In genomic region chr11:20455865-20456648, GRCm38 (mm10) we compare ENCODE assay signal across 8 mouse cellular contexts.
DNase-seq lines count a peak whose midpoint lies in the region; ATAC-seq and TF ChIP-seq lines count a peak whose summit lies in the region.

No protein-coding gene starts in this region.

- peak overlapping the region; percentile 56 for H3K9ac ChIP-seq in ES-Bruce4 (ENCODE audit: low read depth, poor library complexity, severe bottlenecking)
- peak overlapping the region; percentile 48 for H3K9ac ChIP-seq in intestine, embryonic 14.5 days (ENCODE audit: low read length)
- H3K9ac ChIP-seq in lung, postnatal 0 days (replicated peaks; ENCODE audit: low read depth) = no peak overlapping the region

- no peak for TF ChIP-seq EP300 in ES-Bruce4 (IDR thresholded peaks at IDR 0.05; ENCODE audit: insufficient read depth, low read depth, low read length)
- no peak for TF ChIP-seq EP300 in lung, postnatal 0 days (IDR thresholded peaks at IDR 0.05)

- peak overlapping the region; percentile 99 for H3K4me2 ChIP-seq in intestine, embryonic 14.5 days (ENCODE audit: low read length)
- H3K4me2 ChIP-seq in lung, postnatal 0 days (replicated peaks; ENCODE audit: low read depth, low read length) = peak overlapping the region; percentile 98

- H3K36me3 ChIP-seq in C2C12 (ENCODE audit: control insufficient read depth, insufficient read depth) (no peaks in the 10 kb centered on the region), ES-Bruce4 (ENCODE audit: control insufficient read depth, insufficient read depth, low read length, poor library complexity, severe bottlenecking) (no peaks in the 10 kb centered on the region)
- no peaks in the 10 kb centered on the region for H3K36me3 ChIP-seq in embryonic facial prominence, embryonic 10.5 days (replicated peaks)
- H3K36me3 ChIP-seq in intestine, embryonic 14.5 days (ENCODE audit: control insufficient read depth, insufficient read depth, low read length) = no peaks in the 10 kb centered on the region
- no peaks in the 10 kb centered on the region for H3K36me3 ChIP-seq in lung, postnatal 0 days (ENCODE audit: insufficient read depth, low read length)

- H3K27ac ChIP-seq in ES-Bruce4 (ENCODE audit: insufficient read depth, low read length) = no peak overlapping the region
- H3K27ac ChIP-seq in embryonic facial prominence, embryonic 10.5 days (replicated peaks) = no peak overlapping the region; the same call in 1 of the 2 replicates
- H3K27ac ChIP-seq in intestine, embryonic 14.5 days (ENCODE audit: low read depth) = no peak overlapping the region
- H3K27ac ChIP-seq in lung, postnatal 0 days (ENCODE audit: low read length) = no peak overlapping the region

- H3K79me3 ChIP-seq in C2C12 (ENCODE audit: low read depth) = no peaks in the 10 kb centered on the region

- H3K9me3 ChIP-seq in ES-Bruce4 (replicated peaks; ENCODE audit: control insufficient read depth, insufficient read depth, low read length, poor library complexity, severe bottlenecking) = no peaks in the 10 kb centered on the region
- H3K9me3 ChIP-seq in embryonic facial prominence, embryonic 10.5 days = no peaks in the 10 kb centered on the region
- no peaks in the 10 kb centered on the region for H3K9me3 ChIP-seq in intestine, embryonic 14.5 days (ENCODE audit: control insufficient read depth, low read length)
- no peaks in the 10 kb centered on the region for H3K9me3 ChIP-seq in lung, postnatal 0 days (ENCODE audit: low read length)

- peak overlapping the region; percentile 48 for H3K4me3 ChIP-seq in C2C12 (ENCODE audit: insufficient read depth, poor library complexity, severe bottlenecking)
- H3K4me3 ChIP-seq in ES-Bruce4 (ENCODE audit: low read depth, low read length) = peak overlapping the region; percentile 69
- peak overlapping the region; percentile 68 for H3K4me3 ChIP-seq in embryonic facial prominence, embryonic 10.5 days
- peak overlapping the region; percentile 57 for H3K4me3 ChIP-seq in intestine, embryonic 14.5 days (ENCODE audit: low read depth, low read length)
- peak overlapping the region; percentile 59 for H3K4me3 ChIP-seq in lung, postnatal 0 days (ENCODE audit: low read depth, low read length)

- no peaks in the 10 kb centered on the region for H3K4me1 ChIP-seq in ES-Bruce4 (ENCODE audit: control insufficient read depth, insufficient read depth, low read length)
- peaks cover 25% of the 10 kb centered on the region for H3K4me1 ChIP-seq in embryonic facial prominence, embryonic 10.5 days
- peaks cover 7% of the 10 kb centered on the region; the same call in 1 of the 2 replicates for H3K4me1 ChIP-seq in intestine, embryonic 14.5 days (replicated peaks; ENCODE audit: control insufficient read depth, insufficient read depth, low read length)
- peaks cover 11% of the 10 kb centered on the region for H3K4me1 ChIP-seq in lung, postnatal 0 days (ENCODE audit: insufficient read depth, low read depth, low read length)

- H3K79me2 ChIP-seq in C2C12 (ENCODE audit: control insufficient read depth, insufficient read depth) = no peaks in the 10 kb centered on the region

- no peak overlapping the region for H3ac ChIP-seq in C2C12 (ENCODE audit: control insufficient read depth, insufficient read length, low read depth)

- TF ChIP-seq POLR2A in ES-Bruce4 (IDR thresholded peaks at IDR 0.05; ENCODE audit: insufficient read depth, low read length) = no peak

- TF ChIP-seq CTCF in C2C12 (IDR thresholded peaks at IDR 0.05; ENCODE audit: control insufficient read depth, insufficient read depth, insufficient read length) (no peak), ES-Bruce4 (IDR thresholded peaks at IDR 0.05; ENCODE audit: low read depth, low read length) (no peak)
- TF ChIP-seq CTCF in lung, postnatal 0 days (IDR thresholded peaks at IDR 0.05) = no peak

- WGBS in embryonic facial prominence, embryonic 10.5 days = 3% methylated on average over 19 of the region's 19 CpGs
- WGBS in intestine, embryonic 14.5 days = 3% methylated on average over 19 of the region's 19 CpGs
- 7% methylated on average over 19 of the region's 19 CpGs for WGBS in lung, postnatal 0 days

- H3K27me3 ChIP-seq in C2C12 (ENCODE audit: control insufficient read depth, insufficient read depth, insufficient read length) (no peaks in the 10 kb centered on the region), ES-Bruce4 (ENCODE audit: control insufficient read depth, insufficient read depth, low read length, poor library complexity, severe bottlenecking) (no peaks in the 10 kb centered on the region)
- H3K27me3 ChIP-seq in embryonic facial prominence, embryonic 10.5 days (replicated peaks; ENCODE audit: low read depth, poor library complexity, severe bottlenecking) = peaks cover 27% of the 10 kb centered on the region; the same call in 1 of the 2 replicates
- H3K27me3 ChIP-seq in intestine, embryonic 14.5 days (replicated peaks; ENCODE audit: control insufficient read depth, insufficient read depth, low read length) = no peaks in the 10 kb centered on the region; the same call in 1 of the 2 replicates
- peaks cover 11% of the 10 kb centered on the region; the same call in 1 of the 2 replicates for H3K27me3 ChIP-seq in lung, postnatal 0 days (replicated peaks; ENCODE audit: insufficient read depth, low read length)

- 0 out of 2 replicates have a peak, but pooled peaks have one; percentile 26 for ATAC-seq in intestine, embryonic 14.5 days (replicated peaks; ENCODE audit: low FRiP score, low TSS enrichment, low read depth)
- ATAC-seq in lung, postnatal 0 days = peak; percentile 37

- peak; percentile 69 for DNase-seq in embryonic facial prominence, embryonic 10.5 days (ENCODE audit: low spot score)
- DNase-seq in intestine, embryonic 14.5 days (ENCODE audit: low spot score) = peak; percentile 61
- no peak for DNase-seq in lung, postnatal 0 days (ENCODE audit: low spot score)
- DNase-seq in yolk sac, embryonic 10.5 days (ENCODE audit: low spot score) = peak; percentile 58
- DNase-seq in ovary, adult 18-20 months (ENCODE audit: low spot score) = no peak
- DNase-seq in adrenal gland, postnatal 25 days = no peak

TF ChIP-seq in C2C12, 6 proteins besides CTCF, POLR2A, EP300 and RAD21:
- no peak for TF ChIP-seq MAX (IDR thresholded peaks at IDR 0.05)
- no peak for TF ChIP-seq CEBPB (IDR thresholded peaks at IDR 0.05; ENCODE audit: low read depth)
- TF ChIP-seq MYOG (IDR thresholded peaks at IDR 0.05; ENCODE audit: control insufficient read depth, extremely low read depth, insufficient read length) = no peak
- no peak for TF ChIP-seq USF1 (IDR thresholded peaks at IDR 0.05; ENCODE audit: low read depth)
- no peak for TF ChIP-seq FOSL1 (IDR thresholded peaks at IDR 0.05; ENCODE audit: insufficient read depth, low read length, poor library complexity, severe bottlenecking)
- no peak for TF ChIP-seq MYOD1 (IDR thresholded peaks at IDR 0.05; ENCODE audit: control insufficient read depth, insufficient read length, low read depth)

Comparison
In these comparisons a context has a peak if more than half of its experiments do, and no peak if none do; other contexts are left out.
1. DNase-seq: peak in embryonic facial prominence, embryonic 10.5 days (single experiment), intestine, embryonic 14.5 days (single experiment) and yolk sac, embryonic 10.5 days (single experiment); none in lung, postnatal 0 days (single experiment), ovary, adult 18-20 months (single experiment) and adrenal gland, postnatal 25 days (single experiment).
2. Peak in every context shown above with its lines, with median percentiles within 50 percentile points of each other: H3K4me3 ChIP-seq.